Mouse (Mus musculus): ENCODE results near the gene Ptpa. TPM values are rescaled to one million over a fixed set of nuclear protein-coding genes. Genes with fewer than 3 reads are reported as not detected.

Ptpa gene
- polyA plus RNA-seq, 1 experiment from 2014 or later, result 88.0 TPM

DNA sequence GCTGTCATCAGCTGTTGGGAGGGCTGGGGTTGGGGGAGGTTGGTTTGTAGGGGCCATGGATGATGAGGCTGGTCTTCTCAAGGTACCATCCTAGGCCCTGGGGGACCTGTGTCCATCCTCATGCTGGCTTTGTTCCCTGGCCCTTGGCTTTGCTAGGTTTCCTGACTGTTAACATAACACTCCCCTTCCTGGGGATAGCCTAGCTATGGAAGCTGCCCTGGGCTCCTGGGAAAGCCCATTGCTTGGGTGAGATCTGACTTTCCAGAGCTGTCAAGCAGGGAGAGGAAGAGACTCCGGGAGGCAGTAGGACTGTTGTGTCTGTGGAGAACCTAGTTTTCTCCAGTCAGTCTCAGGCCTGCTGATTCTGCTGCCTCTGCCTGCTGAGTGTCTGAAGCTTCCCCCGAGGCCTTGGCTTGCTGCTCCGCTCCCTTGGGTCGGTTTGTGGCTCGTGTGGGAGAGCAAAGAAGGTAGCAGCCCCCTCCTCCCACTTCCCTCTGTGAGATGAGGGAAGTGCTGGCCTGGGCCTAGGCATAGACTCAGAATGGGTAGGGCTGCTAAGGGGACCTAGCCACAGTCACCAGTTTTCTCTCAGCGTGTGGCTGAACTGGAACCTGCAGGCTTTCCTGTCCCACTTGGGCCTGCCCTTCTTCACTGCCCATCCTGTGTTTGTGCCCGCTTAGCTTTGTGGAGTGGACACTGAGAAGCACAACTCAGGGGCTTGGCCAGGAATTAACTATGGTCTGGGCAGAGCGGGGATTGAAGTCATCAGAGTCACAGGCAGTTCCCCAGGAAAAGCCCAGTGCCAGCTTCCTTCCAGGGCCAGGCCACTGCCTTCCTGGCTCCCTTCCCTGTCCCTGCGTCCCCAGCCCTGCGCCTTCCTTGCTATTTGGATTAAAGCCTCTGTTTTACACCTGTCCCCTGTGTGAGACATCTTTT lies 31.3 kb downstream of the Ptpa start:
- peak overlapping the region; percentile 86 for H3K27ac ChIP-seq (ENCODE audit: low read length)
- ATAC-seq (peak; percentile 72), DNase-seq (ENCODE audit: low spot score) (peak; percentile 63)
- no peaks in the 10 kb centered on the region for H3K27me3 ChIP-seq (replicated peaks; ENCODE audit: insufficient read depth, low read length)
- TF ChIP-seq CTCF (IDR thresholded peaks at IDR 0.05) (no peak), EP300 (IDR thresholded peaks at IDR 0.05) (no peak)
- H3K4me1 ChIP-seq (ENCODE audit: insufficient read depth, low read depth, low read length), result peaks cover 35% of the 10 kb centered on the region
- no peaks in the 10 kb centered on the region for H3K9me3 ChIP-seq (ENCODE audit: low read length)
- no peak overlapping the region for H3K4me3 ChIP-seq (ENCODE audit: low read depth, low read length)
- no peak overlapping the region for H3K4me2 ChIP-seq (replicated peaks; ENCODE audit: low read depth, low read length)
- H3K9ac ChIP-seq (replicated peaks; ENCODE audit: low read depth), result no peak overlapping the region
- whole genome bisulfite sequencing, result 59% methylated on average over 10 of the region's 10 CpGs
- peaks cover 22% of the 10 kb centered on the region; the same call in 1 of the 2 replicates for H3K36me3 ChIP-seq (ENCODE audit: insufficient read depth, low read length)

DNA sequence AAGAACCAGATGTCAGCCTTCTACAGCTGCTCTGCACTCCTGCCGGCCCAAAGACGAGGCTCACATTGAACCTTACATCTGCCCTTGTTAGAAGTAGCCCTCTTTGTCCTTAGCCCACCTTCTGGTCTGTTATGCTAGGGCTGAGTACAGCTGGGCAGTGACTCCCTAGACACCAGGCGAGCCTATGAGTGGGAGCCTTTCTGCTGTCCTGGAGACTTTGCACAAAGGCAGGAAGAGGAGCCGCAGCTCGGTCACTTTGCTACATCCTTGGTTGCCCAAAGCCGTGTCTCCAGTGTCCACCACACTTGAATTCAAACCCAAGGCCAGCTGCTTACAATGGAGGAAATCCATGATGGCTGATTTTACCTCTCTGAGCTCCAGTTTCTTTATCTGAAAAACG lies 32.5 kb downstream of the Ptpa start:
- no peak overlapping the region for H3K9ac ChIP-seq (replicated peaks; ENCODE audit: low read depth)
- H3K4me3 ChIP-seq (ENCODE audit: low read depth, low read length), result no peak overlapping the region
- H3K4me1 ChIP-seq (ENCODE audit: insufficient read depth, low read depth, low read length), result peaks cover 23% of the 10 kb centered on the region
- TF ChIP-seq EP300 (IDR thresholded peaks at IDR 0.05) (no peak), CTCF (IDR thresholded peaks at IDR 0.05) (no peak)
- H3K27ac ChIP-seq (ENCODE audit: low read length), result peak overlapping the region; percentile 86
- no peaks in the 10 kb centered on the region for H3K27me3 ChIP-seq (replicated peaks; ENCODE audit: insufficient read depth, low read length)
- no peaks in the 10 kb centered on the region for H3K9me3 ChIP-seq (ENCODE audit: low read length)
- peaks cover 22% of the 10 kb centered on the region; the same call in 1 of the 2 replicates for H3K36me3 ChIP-seq (ENCODE audit: insufficient read depth, low read length)
- DNase-seq (ENCODE audit: low spot score) (no peak), ATAC-seq (no peak)
- no peak overlapping the region for H3K4me2 ChIP-seq (replicated peaks; ENCODE audit: low read depth, low read length)
- WGBS, result 85% methylated on average over 7 of the region's 7 CpGs

DNA sequence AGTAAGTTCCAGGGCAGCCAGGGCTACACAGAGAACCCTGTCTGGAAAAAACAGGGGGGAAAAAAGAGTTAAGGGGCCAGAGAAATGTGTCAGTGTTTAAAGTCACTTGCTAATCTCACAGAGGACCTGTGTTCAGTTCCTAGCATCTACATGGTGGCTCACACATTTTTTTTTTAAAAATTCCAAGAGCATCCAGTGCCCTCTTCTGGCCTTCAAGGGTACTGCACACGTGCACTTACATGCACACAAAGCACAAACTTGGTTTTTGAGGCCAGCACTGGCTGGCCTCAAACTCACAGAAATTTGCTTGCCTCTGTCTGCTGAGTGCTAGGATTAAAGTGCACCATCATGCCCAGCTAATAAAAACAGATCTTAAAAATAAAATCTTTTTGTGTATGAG lies 34.7 kb downstream of the Ptpa start:
- 69% methylated on average over 1 of the region's 1 CpGs for WGBS
- no peak overlapping the region for H3K27ac ChIP-seq (ENCODE audit: low read length)
- H3K36me3 ChIP-seq (ENCODE audit: insufficient read depth, low read length), result peaks cover 17% of the 10 kb centered on the region; the same call in 1 of the 2 replicates

DNA sequence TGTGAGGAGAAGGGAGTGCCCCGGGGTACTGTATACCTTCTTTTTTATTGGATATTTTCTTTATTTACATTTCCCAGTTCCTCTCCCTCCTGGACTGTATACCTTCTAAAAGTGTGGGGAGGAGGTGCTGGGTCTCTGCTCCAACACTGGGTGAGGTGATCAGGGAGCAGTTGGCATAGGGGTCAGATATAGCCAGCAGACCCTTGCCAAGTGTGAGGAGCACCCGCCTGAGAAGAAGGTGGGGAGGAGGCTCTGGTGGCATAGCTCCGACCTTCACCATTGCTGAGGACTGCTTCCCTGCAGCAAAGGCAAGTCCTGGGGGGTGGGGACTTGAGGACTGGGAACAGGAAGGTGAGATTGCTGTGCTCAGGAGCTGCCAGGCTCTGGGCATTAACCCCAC lies 35.7 kb downstream of the Ptpa start:
- no peak for TF ChIP-seq EP300 (IDR thresholded peaks at IDR 0.05)
- TF ChIP-seq CTCF (IDR thresholded peaks at IDR 0.05), result no peak
- ATAC-seq, result no peak
- no peak overlapping the region for H3K9ac ChIP-seq (replicated peaks; ENCODE audit: low read depth)
- H3K4me2 ChIP-seq (replicated peaks; ENCODE audit: low read depth, low read length), result no peak overlapping the region
- H3K36me3 ChIP-seq (ENCODE audit: insufficient read depth, low read length), result peaks cover 17% of the 10 kb centered on the region; the same call in 1 of the 2 replicates
- 65% methylated on average over 3 of the region's 3 CpGs for WGBS
- peaks cover 3% of the 10 kb centered on the region; the same call in 1 of the 2 replicates for H3K4me1 ChIP-seq (ENCODE audit: insufficient read depth, low read depth, low read length)
- no peak overlapping the region for H3K4me3 ChIP-seq (ENCODE audit: low read depth, low read length)
- DNase-seq (ENCODE audit: low spot score), result no peak
- no peak overlapping the region for H3K27ac ChIP-seq (ENCODE audit: low read length)
- no peaks in the 10 kb centered on the region for H3K9me3 ChIP-seq (ENCODE audit: low read length)
- H3K27me3 ChIP-seq (replicated peaks; ENCODE audit: insufficient read depth, low read length), result no peaks in the 10 kb centered on the region

More for the DNA sequence above, 34.7 kb downstream of the Ptpa start:
- Histone ChIP-seq H3K4me1 (ENCODE audit: insufficient read depth, low read depth, low read length) (peaks cover 7% of the 10 kb centered on the region; the same call in 1 of the 2 replicates), H3K27me3 (replicated peaks; ENCODE audit: insufficient read depth, low read length) (no peaks in the 10 kb centered on the region), H3K4me3 (ENCODE audit: low read depth, low read length) (no peak overlapping the region), H3K9me3 (ENCODE audit: low read length) (no peaks in the 10 kb centered on the region), H3K9ac (replicated peaks; ENCODE audit: low read depth) (no peak overlapping the region), H3K4me2 (replicated peaks; ENCODE audit: low read depth, low read length) (no peak overlapping the region)
- TF ChIP-seq CTCF (IDR thresholded peaks at IDR 0.05) (peak; percentile 63), EP300 (IDR thresholded peaks at IDR 0.05) (no peak)
- no peak for ATAC-seq
- no peak for DNase-seq (ENCODE audit: low spot score)

DNA sequence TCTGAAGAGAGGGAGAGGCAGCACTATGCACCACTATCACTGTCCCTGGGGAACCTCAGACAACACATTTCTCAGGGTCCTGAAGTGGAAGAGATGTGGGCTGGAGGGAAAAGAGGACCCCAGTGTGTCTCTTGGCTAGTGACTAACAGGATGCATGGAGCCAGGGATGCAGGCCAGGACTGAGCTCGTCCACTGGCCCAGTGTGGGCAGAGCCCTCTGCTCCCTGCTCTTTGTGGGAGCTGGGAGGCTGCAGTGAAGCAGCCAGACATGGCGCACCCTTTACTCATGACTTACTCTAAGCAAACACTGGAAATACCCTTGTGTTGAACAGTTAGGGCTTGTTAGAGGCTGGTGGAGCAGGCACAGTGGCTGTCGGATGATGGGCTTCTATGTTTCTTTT lies 37.7 kb downstream of the Ptpa start:
- TF ChIP-seq CTCF (IDR thresholded peaks at IDR 0.05) (no peak), EP300 (IDR thresholded peaks at IDR 0.05) (no peak)
- no peaks in the 10 kb centered on the region for H3K27me3 ChIP-seq (replicated peaks; ENCODE audit: insufficient read depth, low read length)
- H3K9me3 ChIP-seq (ENCODE audit: low read length), result no peaks in the 10 kb centered on the region
- no peak overlapping the region for H3K4me3 ChIP-seq (ENCODE audit: low read depth, low read length)
- ATAC-seq (no peak), DNase-seq (ENCODE audit: low spot score) (no peak)
- 53% methylated on average over 3 of the region's 3 CpGs for WGBS
- H3K4me2 ChIP-seq (replicated peaks; ENCODE audit: low read depth, low read length), result no peak overlapping the region
- no peak overlapping the region for H3K27ac ChIP-seq (ENCODE audit: low read length)
- H3K36me3 ChIP-seq (ENCODE audit: insufficient read depth, low read length), result peaks cover 10% of the 10 kb centered on the region; the same call in 1 of the 2 replicates
- no peaks in the 10 kb centered on the region; the same call in 1 of the 2 replicates for H3K4me1 ChIP-seq (ENCODE audit: insufficient read depth, low read depth, low read length)
- no peak overlapping the region for H3K9ac ChIP-seq (replicated peaks; ENCODE audit: low read depth)

DNA sequence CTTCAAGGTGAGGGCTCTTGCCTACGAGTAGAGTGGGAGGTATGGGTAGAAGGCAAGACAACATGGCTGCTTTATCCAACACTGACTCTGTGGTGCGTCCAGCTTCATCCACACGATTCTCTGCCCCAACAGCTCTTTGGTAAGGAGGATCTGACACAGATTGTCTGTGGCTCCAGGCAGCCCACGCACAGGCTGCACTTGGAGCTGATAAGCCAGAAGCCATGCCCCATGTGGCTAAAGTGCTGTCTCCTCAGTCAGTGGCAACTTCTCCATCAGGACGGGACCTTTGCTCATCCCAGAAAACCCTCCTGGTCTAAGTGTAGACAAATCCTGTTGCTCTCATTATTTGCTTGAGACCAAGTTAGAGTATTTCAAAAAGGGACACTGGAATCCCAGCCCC lies 38.7 kb downstream of the Ptpa start:
- no peak for TF ChIP-seq EP300 (IDR thresholded peaks at IDR 0.05)
- no peak for TF ChIP-seq CTCF (IDR thresholded peaks at IDR 0.05)
- 78% methylated on average over 5 of the region's 5 CpGs for WGBS
- ATAC-seq, result no peak
- peaks cover 5% of the 10 kb centered on the region; the same call in 1 of the 2 replicates for H3K36me3 ChIP-seq (ENCODE audit: insufficient read depth, low read length)
- H3K4me3 ChIP-seq (ENCODE audit: low read depth, low read length), result no peak overlapping the region
- H3K4me2 ChIP-seq (replicated peaks; ENCODE audit: low read depth, low read length), result no peak overlapping the region
- no peak overlapping the region for H3K27ac ChIP-seq (ENCODE audit: low read length)
- DNase-seq (ENCODE audit: low spot score), result no peak
- no peak overlapping the region for H3K9ac ChIP-seq (replicated peaks; ENCODE audit: low read depth)
- H3K27me3 ChIP-seq (replicated peaks; ENCODE audit: insufficient read depth, low read length), result no peaks in the 10 kb centered on the region
- H3K4me1 ChIP-seq (ENCODE audit: insufficient read depth, low read depth, low read length), result no peaks in the 10 kb centered on the region; the same call in 1 of the 2 replicates
- no peaks in the 10 kb centered on the region for H3K9me3 ChIP-seq (ENCODE audit: low read length)

Data from lung, postnatal 0 days (tissue).